Mouse (Mus musculus): ENCODE results near the gene Tex14. TPM values are rescaled to one million over a fixed set of nuclear protein-coding genes. Genes with fewer than 3 reads are reported as not detected.
A peak's percentile ranks its signal among the peaks of the same experiment; 100 is the strongest.
"Not testable (repeated sequence)": the region's sequence is repeated elsewhere in the genome, so short reads cannot be mapped to it uniquely, and the experiment has no call there.

Tex14 gene
- total RNA-seq, 2 experiments from 2014 or later, result 0.10 to 0.68 TPM

- DNase-seq (ENCODE audit: low spot score in 2 of 2), result no peak
- intact Hi-C loops (cut with DNase I), result loop anchor here (2.0 kb wide), 1 partner anchor 25 kb away; no protein-coding TSS in a partner anchor
Measured at GRCm38 (mm10) chr11:87423551-87424325, 18.9 kb downstream of the Tex14 start.

GRCm38 (mm10) chr11:87426121-87426449, 21.2 kb downstream of the Tex14 start:
- intact Hi-C loops (cut with DNase I), result loop anchor here (2.0 kb wide), 1 partner anchor 17 kb away; no protein-coding TSS in a partner anchor
- DNase-seq (ENCODE audit: low spot score in 2 of 2), result no peak

- DNase-seq (ENCODE audit: low spot score in 2 of 2), result peak; percentile 73 to 78
- intact Hi-C loops (cut with DNase I), result loop anchor here (2.0 kb wide), 1 partner anchor 16 kb away; no protein-coding TSS in a partner anchor
Measured at GRCm38 (mm10) chr11:87426450-87427250, 21.8 kb downstream of the Tex14 start.

GRCm38 (mm10) chr11:87427273-87428050, 22.6 kb downstream of the Tex14 start:
- intact Hi-C loops (cut with DNase I), result loop anchor here (2.0 kb wide), 1 partner anchor 15 kb away; no protein-coding TSS in a partner anchor
- DNase-seq (ENCODE audit: low spot score in 2 of 2), result no peak

GRCm38 (mm10) chr11:87428051-87428673, 23.3 kb downstream of the Tex14 start:
- intact Hi-C loops (cut with DNase I), result no loop called here
- no peak for DNase-seq (ENCODE audit: low spot score in 2 of 2)

- no peak for DNase-seq (ENCODE audit: low spot score in 2 of 2)
- intact Hi-C loops (cut with DNase I), result no loop called here
Measured at GRCm38 (mm10) chr11:87429363-87429762, 24.5 kb downstream of the Tex14 start.

- intact Hi-C loops (cut with DNase I), result loop anchor here (10.0 kb wide), 1 partner anchor 74 kb away; no protein-coding TSS in a partner anchor
- DNase-seq (ENCODE audit: low spot score in 2 of 2), result no peak
Measured at GRCm38 (mm10) chr11:87430374-87430773, 25.5 kb downstream of the Tex14 start.

GRCm38 (mm10) chr11:87431813-87432212, 26.9 kb downstream of the Tex14 start:
- intact Hi-C loops (cut with DNase I), result loop anchor here (10.0 kb wide), 1 partner anchor 73 kb away; no protein-coding TSS in a partner anchor
- DNase-seq (ENCODE audit: low spot score in 2 of 2), result not testable (repeated sequence)

- intact Hi-C loops (cut with DNase I), result loop anchor here (10.0 kb wide), 1 partner anchor 72 kb away; no protein-coding TSS in a partner anchor
Measured at GRCm38 (mm10) chr11:87432447-87432846, 27.6 kb downstream of the Tex14 start.

GRCm38 (mm10) chr11:87432933-87433669, 28.2 kb downstream of the Tex14 start:
- intact Hi-C loops (cut with DNase I), result loop anchor here (10.0 kb wide), 1 partner anchor 72 kb away; no protein-coding TSS in a partner anchor

More at GRCm38 (mm10) chr11:87432447-87432846, 27.6 kb downstream of the Tex14 start:
- DNase-seq (ENCODE audit: low spot score in 2 of 2), result no peak

GRCm38 (mm10) chr11:87435107-87435506, 30.2 kb downstream of the Tex14 start:
- intact Hi-C loops (cut with DNase I), result loop anchor here (10.0 kb wide), 1 partner anchor 70 kb away; no protein-coding TSS in a partner anchor
- not testable (repeated sequence) for DNase-seq (ENCODE audit: low spot score in 2 of 2)

More at GRCm38 (mm10) chr11:87432933-87433669, 28.2 kb downstream of the Tex14 start:
- DNase-seq (ENCODE audit: low spot score in 2 of 2), result no peak

GRCm38 (mm10) chr11:87436326-87437232, 31.7 kb downstream of the Tex14 start:
- DNase-seq (ENCODE audit: low spot score in 2 of 2), result no peak
- intact Hi-C loops (cut with DNase I), result loop anchor here (10.0 kb wide), 1 partner anchor 68 kb away; no protein-coding TSS in a partner anchor

- DNase-seq (ENCODE audit: low spot score in 2 of 2), result no peak
- intact Hi-C loops (cut with DNase I), result loop anchor here (10.0 kb wide), 1 partner anchor 65 kb away; no protein-coding TSS in a partner anchor
Measured at GRCm38 (mm10) chr11:87439796-87440420, 35.0 kb downstream of the Tex14 start.

GRCm38 (mm10) chr11:87442643-87443372, 37.9 kb downstream of the Tex14 start:
- peak; percentile 83 to 84 for DNase-seq (ENCODE audit: low spot score in 2 of 2)
- intact Hi-C loops (cut with DNase I), result loop anchor here (2.0 kb wide), 1 partner anchor 16 kb away; no protein-coding TSS in a partner anchor

- intact Hi-C loops (cut with DNase I), result loop anchor here (2.0 kb wide), 1 partner anchor 17 kb away; no protein-coding TSS in a partner anchor
- DNase-seq (ENCODE audit: low spot score in 2 of 2), result peak in 1 of 2 experiments; percentile 57
Measured at GRCm38 (mm10) chr11:87443373-87443883, 38.6 kb downstream of the Tex14 start.
